Mouse (Mus musculus) adrenal gland, postnatal 4 days (tissue): ENCODE measurements around the gene Hdgfl2. TPM values are rescaled to one million over a fixed set of nuclear protein-coding genes. Genes with fewer than 3 reads are reported as not detected.
"Not testable (repeated sequence)": the region's sequence is repeated elsewhere in the genome, so short reads cannot be mapped to it uniquely, and the experiment has no call there.

Experiments
- DNase-seq, 2 experiments: peaks; one replicate each; pipeline ENCODE4 v3.0.0; 2021 to 2022; ENCODE audit warnings: low spot score in 2 of 2, mixed read lengths in 2 of 2
- total RNA-seq, 2 experiments: library from RNA; stranded (reverse); gene quantifications; 2 replicates each; pipeline ENCODE4 v1.2.3; 2021

Hdgfl2 gene
- total RNA-seq, 2 experiments from 2014 or later: 73.1 to 85.1 TPM

GRCm38 (mm10) chr17:56057381-56058120 lies 21.9 kb upstream of the Hdgfl2 start:
- DNase-seq: no peak

- no peak for DNase-seq
Measured at GRCm38 (mm10) chr17:56062081-56062480, 17.4 kb upstream of the Hdgfl2 start.

GRCm38 (mm10) chr17:56065715-56066114 lies 13.7 kb upstream of the Hdgfl2 start:
- not testable (repeated sequence) for DNase-seq

GRCm38 (mm10) chr17:56066451-56066850 lies 13.0 kb upstream of the Hdgfl2 start:
- DNase-seq: no peak

GRCm38 (mm10) chr17:56069066-56069465 lies 10.4 kb upstream of the Hdgfl2 start:
- DNase-seq: no peak

GRCm38 (mm10) chr17:56071126-56071525 lies 8.3 kb upstream of the Hdgfl2 start:
- no peak for DNase-seq

GRCm38 (mm10) chr17:56072243-56072642 lies 7.2 kb upstream of the Hdgfl2 start:
- no peak for DNase-seq

- peak; percentile 66 to 84 for DNase-seq
Measured at GRCm38 (mm10) chr17:56074097-56074826, 5.2 kb upstream of the Hdgfl2 start.

GRCm38 (mm10) chr17:56074827-56075208 lies 4.6 kb upstream of the Hdgfl2 start, which contains the start of gene Ubxn6:
Gene Ubxn6, minus strand, starts transcription at chr17:56075028.
- DNase-seq: peak; percentile 93 to 96

- DNase-seq: no peak
Measured at GRCm38 (mm10) chr17:56077523-56077922, 1.9 kb upstream of the Hdgfl2 start.

- not testable (repeated sequence) for DNase-seq
Measured at GRCm38 (mm10) chr17:56078361-56078760, 1.1 kb upstream of the Hdgfl2 start.

GRCm38 (mm10) chr17:56079921-56080320 lies 487 bp downstream of the Hdgfl2 start:
- DNase-seq: no peak

GRCm38 (mm10) chr17:56080781-56081585 lies 1.5 kb downstream of the Hdgfl2 start:
- DNase-seq: no peak

GRCm38 (mm10) chr17:56092312-56092711 lies 12.9 kb downstream of the Hdgfl2 start:
- DNase-seq: no peak

GRCm38 (mm10) chr17:56092794-56093193 lies 13.4 kb downstream of the Hdgfl2 start:
- DNase-seq: no peak

GRCm38 (mm10) chr17:56096883-56097282 lies 17.4 kb downstream of the Hdgfl2 start:
- DNase-seq: no peak

GRCm38 (mm10) chr17:56098180-56098579 lies 18.7 kb downstream of the Hdgfl2 start:
- DNase-seq: no peak

GRCm38 (mm10) chr17:56098711-56099572 lies 19.5 kb downstream of the Hdgfl2 start:
- DNase-seq: no peak

- no peak for DNase-seq
Measured at GRCm38 (mm10) chr17:56100811-56101210, 21.4 kb downstream of the Hdgfl2 start.

- DNase-seq: no peak
Measured at GRCm38 (mm10) chr17:56102158-56102557, 22.7 kb downstream of the Hdgfl2 start.

- no peak for DNase-seq
Measured at GRCm38 (mm10) chr17:56102927-56103326, 23.5 kb downstream of the Hdgfl2 start.
